Mouse (Mus musculus) hindbrain, embryonic 11.5 days (tissue): Measurements from ENCODE around the gene Gm20605. TPM values are rescaled to one million over a fixed set of nuclear protein-coding genes. Genes with fewer than 3 reads are reported as not detected.

Experiments
- ATAC-seq: fragments of 200-750 bp; cut with Nextera tagmentation; 2 replicates; pipeline ENCODE4 v1.8.0; 2017; ENCODE audit warnings: mild to moderate bottlenecking, moderate TSS enrichment, moderate library complexity; ENCODE audit not compliant: low FRiP score
- DNase-seq: peaks from one replicate; pipeline ENCODE4 v3.0.0-alpha.2; 2015; ENCODE audit warnings: low spot score
- H3K27ac ChIP-seq: fragments of 300-500 bp; sonication (generic); 2 replicates; pipeline ENCODE4 v1.5.1; 2014; ENCODE audit warnings: mild to moderate bottlenecking, low read depth, low read length
- H3K27me3 ChIP-seq: fragments of 300-500 bp; sonication (generic); 2 replicates; pipeline ENCODE4 v1.6.1; 2014; ENCODE audit warnings: mild to moderate bottlenecking, low read length, moderate library complexity, mixed read lengths; ENCODE audit not compliant: control insufficient read depth, insufficient read depth
- H3K36me3 ChIP-seq: fragments of 300-500 bp; sonication (generic); 2 replicates; pipeline ENCODE4 v1.6.1; 2014; ENCODE audit warnings: mild to moderate bottlenecking, low read length, moderate library complexity, mixed read lengths; ENCODE audit not compliant: control insufficient read depth, insufficient read depth
- H3K4me1 ChIP-seq: fragments of 300-500 bp; sonication (generic); replicated peaks from 2 replicates; pipeline ENCODE4 v1.6.1; 2014; ENCODE audit warnings: low read length, mixed read lengths; ENCODE audit not compliant: control insufficient read depth, insufficient read depth
- H3K4me2 ChIP-seq: fragments of 300-500 bp; sonication (generic); replicated peaks from 2 replicates; pipeline ENCODE4 v1.6.1; 2014; ENCODE audit warnings: mild to moderate bottlenecking, low read depth, low read length
- H3K4me3 ChIP-seq: fragments of 300-500 bp; sonication (generic); 2 replicates; pipeline ENCODE4 v1.5.1; 2014; ENCODE audit warnings: low read depth, low read length
- H3K9ac ChIP-seq: fragments of 300-500 bp; sonication (generic); 2 replicates; pipeline ENCODE4 v1.6.1; 2014; ENCODE audit warnings: low read depth, low read length
- H3K9me3 ChIP-seq: fragments of 300-500 bp; sonication (generic); 2 replicates; pipeline ENCODE4 v1.6.1; 2016; ENCODE audit warnings: low read length; ENCODE audit not compliant: control insufficient read depth
- WGBS: fragments of 180-500 bp; shearing (Covaris S2); extraction: QIAGEN DNeasy Blood & Tissue Kit; methylation state at CpG from one replicate; pipeline ENCODE4 v1.1.7; 2014; 5-methylcytosine and 5-hydroxymethylcytosine counted together
- polyA plus RNA-seq: library from polyadenylated mRNA; unstranded; fragments of >200 nt; fragmentation: Nextera tagmentation; extraction: Ambion mirVana; gene quantifications from 2 replicates; pipeline ENCODE4 v1.2.1, GENCODE M21; 2014

Gene Gm20605
- polyA plus RNA-seq, 1 experiment from 2014 or later = 5.0 TPM

GRCm38 (mm10) chr5:137670240-137670639 lies 41.3 kb downstream of the Gm20605 start:
- WGBS = 96% methylated on average over 1 of the region's 1 CpGs
- no peak for ATAC-seq

GRCm38 (mm10) chr5:137671443-137672240 lies 42.7 kb downstream of the Gm20605 start:
- 46% methylated on average over 9 of the region's 9 CpGs for WGBS

More at GRCm38 (mm10) chr5:137670240-137670639, 41.3 kb downstream of the Gm20605 start:
- Histone ChIP-seq H3K4me2 (no peak overlapping the region), H3K4me3 (no peak overlapping the region), H3K9me3 (no peaks in the 10 kb centered on the region), H3K9ac (no peak overlapping the region), H3K27me3 (no peaks in the 10 kb centered on the region), H3K27ac (no peak overlapping the region), H3K4me1 (no peaks in the 10 kb centered on the region; the same call in 1 of the 2 replicates), H3K36me3 (no peaks in the 10 kb centered on the region; the same call in 1 of the 2 replicates)
- no peak for DNase-seq

GRCm38 (mm10) chr5:137672361-137672760 lies 43.4 kb downstream of the Gm20605 start:
- Histone ChIP-seq H3K9ac (no peak overlapping the region), H3K4me1 (no peaks in the 10 kb centered on the region; the same call in 1 of the 2 replicates), H3K36me3 (no peaks in the 10 kb centered on the region), H3K4me2 (no peak overlapping the region), H3K9me3 (no peaks in the 10 kb centered on the region), H3K4me3 (no peak overlapping the region), H3K27ac (no peak overlapping the region), H3K27me3 (no peaks in the 10 kb centered on the region)
- DNase-seq = no peak
- 87% methylated on average over 5 of the region's 5 CpGs for WGBS
- no peak for ATAC-seq

More at GRCm38 (mm10) chr5:137671443-137672240, 42.7 kb downstream of the Gm20605 start:
- no peak overlapping the region for H3K4me2 ChIP-seq
- H3K27me3 ChIP-seq = no peaks in the 10 kb centered on the region
- no peak overlapping the region for H3K27ac ChIP-seq
- no peaks in the 10 kb centered on the region for H3K9me3 ChIP-seq
- H3K4me3 ChIP-seq = no peak overlapping the region
- H3K4me1 ChIP-seq = no peaks in the 10 kb centered on the region; the same call in 1 of the 2 replicates
- no peaks in the 10 kb centered on the region; the same call in 1 of the 2 replicates for H3K36me3 ChIP-seq
- DNase-seq (no peak), ATAC-seq (no peak)
- H3K9ac ChIP-seq = no peak overlapping the region

- no peaks in the 10 kb centered on the region for H3K36me3 ChIP-seq
- H3K4me3 ChIP-seq = no peak overlapping the region
- no peaks in the 10 kb centered on the region for H3K9me3 ChIP-seq
- ATAC-seq (no peak), DNase-seq (no peak)
- 91% methylated on average over 6 of the region's 6 CpGs for WGBS
- no peaks in the 10 kb centered on the region for H3K27me3 ChIP-seq
- no peak overlapping the region for H3K27ac ChIP-seq
- no peaks in the 10 kb centered on the region; the same call in 1 of the 2 replicates for H3K4me1 ChIP-seq
- H3K9ac ChIP-seq = no peak overlapping the region
- H3K4me2 ChIP-seq = no peak overlapping the region
These were observed 44.0 kb downstream of the Gm20605 start for GRCm38 (mm10) chr5:137673015-137673414.

- WGBS = 90% methylated on average over 8 of the region's 8 CpGs
These were observed 45.8 kb downstream of the Gm20605 start for GRCm38 (mm10) chr5:137674786-137675185.

GRCm38 (mm10) chr5:137677859-137678258 lies 48.9 kb downstream of the Gm20605 start:
- 98% methylated on average over 8 of the region's 8 CpGs for WGBS
- no peak overlapping the region for H3K4me3 ChIP-seq
- H3K36me3 ChIP-seq = no peaks in the 10 kb centered on the region
- no peak for DNase-seq
- no peak overlapping the region for H3K9ac ChIP-seq
- H3K27me3 ChIP-seq = no peaks in the 10 kb centered on the region
- no peaks in the 10 kb centered on the region for H3K4me1 ChIP-seq
- no peak overlapping the region for H3K4me2 ChIP-seq
- H3K9me3 ChIP-seq = no peaks in the 10 kb centered on the region
- no peak for ATAC-seq
- H3K27ac ChIP-seq = no peak overlapping the region

More at GRCm38 (mm10) chr5:137674786-137675185, 45.8 kb downstream of the Gm20605 start:
- Histone ChIP-seq H3K36me3 (no peaks in the 10 kb centered on the region), H3K9me3 (no peaks in the 10 kb centered on the region), H3K27ac (no peak overlapping the region), H3K27me3 (no peaks in the 10 kb centered on the region), H3K4me1 (no peaks in the 10 kb centered on the region; the same call in 1 of the 2 replicates), H3K4me2 (no peak overlapping the region), H3K9ac (no peak overlapping the region), H3K4me3 (no peak overlapping the region)
- DNase-seq (no peak), ATAC-seq (no peak)

GRCm38 (mm10) chr5:137678736-137679135 lies 49.8 kb downstream of the Gm20605 start:
- WGBS = 97% methylated on average over 3 of the region's 3 CpGs
- H3K36me3 ChIP-seq = no peaks in the 10 kb centered on the region
- H3K4me1 ChIP-seq = no peaks in the 10 kb centered on the region
- H3K4me2 ChIP-seq = no peak overlapping the region
- H3K4me3 ChIP-seq = no peak overlapping the region
- ATAC-seq (no peak), DNase-seq (no peak)
- no peaks in the 10 kb centered on the region for H3K9me3 ChIP-seq
- H3K9ac ChIP-seq = no peak overlapping the region
- H3K27ac ChIP-seq = no peak overlapping the region
- no peaks in the 10 kb centered on the region for H3K27me3 ChIP-seq

GRCm38 (mm10) chr5:137679726-137680125 lies 50.8 kb downstream of the Gm20605 start:
- DNase-seq (no peak), ATAC-seq (no peak)
- Histone ChIP-seq H3K9ac (no peak overlapping the region), H3K4me2 (no peak overlapping the region), H3K9me3 (no peaks in the 10 kb centered on the region), H3K27me3 (no peaks in the 10 kb centered on the region), H3K27ac (no peak overlapping the region), H3K36me3 (no peaks in the 10 kb centered on the region), H3K4me1 (no peaks in the 10 kb centered on the region), H3K4me3 (no peak overlapping the region)
- 86% methylated on average over 4 of the region's 4 CpGs for WGBS

GRCm38 (mm10) chr5:137682526-137682925 lies 53.6 kb downstream of the Gm20605 start:
- Histone ChIP-seq H3K4me3 (no peak overlapping the region), H3K9me3 (no peaks in the 10 kb centered on the region), H3K4me2 (no peak overlapping the region), H3K27me3 (no peaks in the 10 kb centered on the region), H3K4me1 (no peaks in the 10 kb centered on the region), H3K27ac (no peak overlapping the region), H3K9ac (no peak overlapping the region), H3K36me3 (no peaks in the 10 kb centered on the region)
- 86% methylated on average over 6 of the region's 6 CpGs for WGBS
- ATAC-seq (no peak), DNase-seq (no peak)
